28 mouse cellular contexts compared by ENCODE assay signal in genomic region chr11:30996670-30997069, GRCm38 (mm10). TPM values are rescaled to one million over a fixed set of nuclear protein-coding genes. Genes with fewer than 3 reads are reported as not detected.
DNase-seq lines count a peak whose midpoint lies in the region; ATAC-seq and TF ChIP-seq lines count a peak whose summit lies in the region.
"Had no signal": no experiment of that assay in that cellular context is flagged by ENCODE, and none has a peak within 500 bp of the region (broad histone marks: within the 10 kb centered on the region; RNA-seq: fewer than 3 reads in every experiment).

No protein-coding gene starts in this region.

- H3K27ac ChIP-seq in heart, embryonic 13.5 days (replicated peaks): no peak overlapping the region
- H3K27ac ChIP-seq in liver, embryonic 14.5 days: no peak overlapping the region
- H3K27ac ChIP-seq: embryonic facial prominence, embryonic 13.5 days; forebrain, embryonic 12.5 days; heart, adult 2 months; heart, embryonic 15.5 days; hindbrain, embryonic 12.5 days; midbrain, embryonic 13.5 days; stomach, embryonic 15.5 days had no signal

- no peaks in the 10 kb centered on the region for H3K4me1 ChIP-seq in heart, embryonic 13.5 days
- peaks cover 35 to 36% of the 10 kb centered on the region in 2 experiments for H3K4me1 ChIP-seq in liver, embryonic 14.5 days (replicated peaks; ENCODE audit: control insufficient read depth in 2 of 2, insufficient read depth in 2 of 2, low read length in 1 of 2)
- H3K4me1 ChIP-seq: embryonic facial prominence, embryonic 13.5 days; forebrain, embryonic 12.5 days; heart, embryonic 15.5 days; hindbrain, embryonic 12.5 days; midbrain, embryonic 13.5 days; stomach, embryonic 15.5 days had no signal

- no peak for DNase-seq in heart, adult 18-20 months
- DNase-seq in c-Kit-negative CD71-positive TER-119-positive erythroid progenitor cells, embryonic 14.5 days (ENCODE audit: low read depth, low spot score): peak; percentile 57
- DNase-seq in liver, embryonic 14.5 days (ENCODE audit: low read depth in 3 of 3, low spot score in 3 of 3): peak; percentile 74 to 79 (median 78)
- DNase-seq in right cerebral cortex, adult 2 months (ENCODE audit: low spot score in 2 of 2): no peak
- DNase-seq in left cerebral cortex, postnatal 25 days (ENCODE audit: low spot score in 2 of 2): no peak
- DNase-seq: adrenal gland, postnatal 14 days; B cell, adult 2 months; cerebellum, adult 11-12 months; cerebellum, adult 9-11 months; gastrocnemius, postnatal 25 days; heart, adult 2 months; kidney, adult 8-10 months; kidney, postnatal 10 days; layer of hippocampus, postnatal 36 days; lung, postnatal 4 days; retina, postnatal 1 day; right cerebral cortex, postnatal 25 days; thymus, postnatal 14 days had no signal

- peak; percentile 77 for TF ChIP-seq EP300 in liver, embryonic 14.5 days (IDR thresholded peaks at IDR 0.05; ENCODE audit: low read depth)

- peak; percentile 59 for TF ChIP-seq CTCF in liver, embryonic 14.5 days (IDR thresholded peaks at IDR 0.05; ENCODE audit: low read depth)

- no peaks in the 10 kb centered on the region for H3K27me3 ChIP-seq in heart, embryonic 13.5 days (replicated peaks)
- H3K27me3 ChIP-seq in liver, embryonic 14.5 days (ENCODE audit: control insufficient read depth, insufficient read depth, low read length): no peaks in the 10 kb centered on the region
- H3K27me3 ChIP-seq: embryonic facial prominence, embryonic 13.5 days; forebrain, embryonic 12.5 days; heart, embryonic 15.5 days; hindbrain, embryonic 12.5 days; midbrain, embryonic 13.5 days; stomach, embryonic 15.5 days had no signal

- no peak overlapping the region for H3K9ac ChIP-seq in heart, embryonic 13.5 days
- H3K9ac ChIP-seq in liver, embryonic 14.5 days (replicated peaks): no peak overlapping the region
- H3K9ac ChIP-seq: embryonic facial prominence, embryonic 13.5 days; forebrain, embryonic 12.5 days; heart, embryonic 15.5 days; hindbrain, embryonic 12.5 days; midbrain, embryonic 13.5 days; stomach, embryonic 15.5 days had no signal

- WGBS in heart, embryonic 13.5 days: 81% methylated on average over 3 of the region's 3 CpGs
- 56% methylated on average over 3 of the region's 3 CpGs for WGBS in liver, embryonic 14.5 days (ENCODE audit: insufficient replicate concordance)

- H3K36me3 ChIP-seq in heart, embryonic 13.5 days: peaks cover 3% of the 10 kb centered on the region; the same call in 1 of the 2 replicates
- peaks cover 2% of the 10 kb centered on the region; the same call in 1 of the 2 replicates for H3K36me3 ChIP-seq in liver, embryonic 14.5 days (replicated peaks; ENCODE audit: control insufficient read depth, insufficient read depth, low read depth)
- H3K36me3 ChIP-seq: heart, embryonic 15.5 days; hindbrain, embryonic 12.5 days; stomach, embryonic 15.5 days had no signal

- intact Hi-C loops in left cerebral cortex, postnatal 25 days (cut with DNase I): no loop called here

- no peaks in the 10 kb centered on the region for H3K9me3 ChIP-seq in heart, embryonic 13.5 days
- H3K9me3 ChIP-seq in liver, embryonic 14.5 days (ENCODE audit: control insufficient read depth, low read length): no peaks in the 10 kb centered on the region
- H3K9me3 ChIP-seq: embryonic facial prominence, embryonic 13.5 days; forebrain, embryonic 12.5 days; heart, embryonic 15.5 days; hindbrain, embryonic 12.5 days; midbrain, embryonic 13.5 days; stomach, embryonic 15.5 days had no signal

- ATAC-seq in heart, embryonic 13.5 days (ENCODE audit: extremely low read depth, insufficient number of reproducible peaks, low FRiP score, low TSS enrichment): peak; percentile 83
- peak; percentile 55 for ATAC-seq in liver, embryonic 14.5 days (ENCODE audit: insufficient read depth)
- peak; percentile 48; the same call in 1 of the 2 replicates for ATAC-seq in neutrophil, adult 5-6 weeks (ENCODE audit: extremely low read depth, insufficient number of reproducible peaks, low FRiP score, poor library complexity, severe bottlenecking)
- ATAC-seq: intestine, embryonic 16.5 days; midbrain, embryonic 13.5 days had no signal

- H3K4me3 ChIP-seq in heart, embryonic 13.5 days: no peak overlapping the region
- no peak overlapping the region for H3K4me3 ChIP-seq in liver, embryonic 14.5 days (ENCODE audit: insufficient read depth in 1 of 2, low read depth in 2 of 2, low read length in 2 of 2)
- H3K4me3 ChIP-seq: embryonic facial prominence, embryonic 13.5 days; erythroblast, embryonic 14.5 days; forebrain, embryonic 12.5 days; heart, adult 2 months; heart, embryonic 15.5 days; hindbrain, embryonic 12.5 days; midbrain, embryonic 13.5 days; stomach, embryonic 15.5 days had no signal

- H3K4me2 ChIP-seq in heart, embryonic 13.5 days: no peak overlapping the region
- no peak overlapping the region for H3K4me2 ChIP-seq in liver, embryonic 14.5 days (ENCODE audit: low read depth)
- H3K4me2 ChIP-seq: embryonic facial prominence, embryonic 13.5 days; forebrain, embryonic 12.5 days; heart, embryonic 15.5 days; hindbrain, embryonic 12.5 days; midbrain, embryonic 13.5 days; stomach, embryonic 15.5 days had no signal

RNA-seq across cellular contexts. Expression of gene Chac2, which starts 10.5 kb away (rescaled TPM):
- 14.8 and 15.7 TPM in 2 replicates for polyA plus RNA-seq in heart, embryonic 13.5 days (2015; fragmentation: Nextera tagmentation; extraction: Ambion mirVana)
- 10 to 100 TPM; 23.7 to 30.7 TPM for total RNA-seq in heart, adult 18-20 months (2021)
- 14.0 and 25.3 TPM in 2 replicates for polyA plus RNA-seq in liver, embryonic 14.5 days (2012; rRNA removed)
- 84.8 and 86.8 TPM in 2 replicates for polyA plus RNA-seq in liver, embryonic 14.5 days (2014; fragmentation: Nextera tagmentation; extraction: Ambion mirVana)
- total RNA-seq in neutrophil, adult 5-6 weeks (2017): 5.5 and 9.1 TPM in 2 replicates
- 10 to 100 TPM; 15.6 to 19.0 TPM for total RNA-seq in left cerebral cortex, postnatal 25 days (2021)

RNA-seq across cellular contexts. Expression of gene Erlec1, which starts 42.5 kb away (rescaled TPM):
- 10.6 and 10.7 TPM in 2 replicates for polyA plus RNA-seq in heart, embryonic 13.5 days (2015; fragmentation: Nextera tagmentation; extraction: Ambion mirVana)
- 10 to 100 TPM; 40.5 to 42.2 TPM for total RNA-seq in heart, adult 18-20 months (2021)
- 5.7 and 9.2 TPM in 2 replicates for polyA plus RNA-seq in liver, embryonic 14.5 days (2012; rRNA removed)
- polyA plus RNA-seq in liver, embryonic 14.5 days (2014; fragmentation: Nextera tagmentation; extraction: Ambion mirVana): 6.2 and 6.7 TPM in 2 replicates
- 18.4 and 20.6 TPM in 2 replicates for total RNA-seq in neutrophil, adult 5-6 weeks (2017)
- total RNA-seq in left cerebral cortex, postnatal 25 days (2021): 10 to 100 TPM; 56.9 to 61.0 TPM

Comparison
In these comparisons a context has a peak if more than half of its experiments do, and no peak if none do; other contexts are left out.
1. DNase-seq: peak in c-Kit-negative CD71-positive TER-119-positive erythroid progenitor cells, embryonic 14.5 days (single experiment) and liver, embryonic 14.5 days (3 of 3); none in heart, adult 18-20 months (0 of 2), right cerebral cortex, adult 2 months (0 of 2) and left cerebral cortex, postnatal 25 days (0 of 2).
2. Peak in every context shown above with its lines, with median percentiles within 50 percentile points of each other: ATAC-seq.